Mouse (Mus musculus) heart, postnatal 0 days (tissue): Measurements from ENCODE around the gene Gm17654.
"Not testable (repeated sequence)": the region's sequence is repeated elsewhere in the genome, so short reads cannot be mapped to it uniquely, and the experiment has no call there.

ENCODE experiments used
- CTCF ChIP-seq: IDR thresholded peaks from 2 replicates; pipeline ENCODE4 v1.5.1; 2016; ENCODE audit warnings: antibody characterized with exemption, control low read depth, low read depth
- EP300 ChIP-seq: IDR thresholded peaks from 2 replicates; pipeline ENCODE4 v1.6.1; 2016; ENCODE audit warnings: antibody characterized with exemption, low read depth

- not testable (repeated sequence) for TF ChIP-seq CTCF, EP300
Measured at GRCm38 (mm10) chr14:43552271-43552670, 26.7 kb downstream of the Gm17654 start.
